Mouse (Mus musculus): ENCODE results near the gene Gm9857. TPM values are rescaled to one million over a fixed set of nuclear protein-coding genes. Genes with fewer than 3 reads are reported as not detected.

Gene Gm9857
- polyA plus RNA-seq, 1 experiment from 2014 or later, result not detected

GRCm38 (mm10) chr3:108920442-108921070 is 19.7 kb downstream of the Gm9857 start:
- WGBS, result 90% methylated on average over 3 of the region's 3 CpGs
- ATAC-seq (ENCODE audit: insufficient number of reproducible peaks, low FRiP score, low TSS enrichment, low read depth), result no peak

GRCm38 (mm10) chr3:108918852-108919251 is 21.4 kb downstream of the Gm9857 start:
- no peaks in the 10 kb centered on the region for H3K4me1 ChIP-seq
- no peaks in the 10 kb centered on the region for H3K36me3 ChIP-seq
- H3K4me3 ChIP-seq, result no peak overlapping the region
- no peaks in the 10 kb centered on the region for H3K27me3 ChIP-seq
- WGBS, result 92% methylated on average over 1 of the region's 1 CpGs
- no peaks in the 10 kb centered on the region for H3K9me3 ChIP-seq
- no peak for ATAC-seq (ENCODE audit: insufficient number of reproducible peaks, low FRiP score, low TSS enrichment, low read depth)
- H3K9ac ChIP-seq, result no peak overlapping the region
- H3K4me2 ChIP-seq, result no peak overlapping the region
- no peak overlapping the region for H3K27ac ChIP-seq

More at GRCm38 (mm10) chr3:108920442-108921070, 19.7 kb downstream of the Gm9857 start:
- Histone ChIP-seq H3K36me3 (no peaks in the 10 kb centered on the region), H3K4me2 (no peak overlapping the region), H3K9ac (no peak overlapping the region), H3K27me3 (no peaks in the 10 kb centered on the region), H3K4me1 (no peaks in the 10 kb centered on the region), H3K27ac (no peak overlapping the region), H3K9me3 (no peaks in the 10 kb centered on the region), H3K4me3 (no peak overlapping the region)

- Histone ChIP-seq H3K9me3 (no peaks in the 10 kb centered on the region), H3K27me3 (no peaks in the 10 kb centered on the region), H3K4me3 (no peak overlapping the region), H3K27ac (no peak overlapping the region), H3K4me1 (no peaks in the 10 kb centered on the region), H3K9ac (no peak overlapping the region), H3K4me2 (no peak overlapping the region), H3K36me3 (no peaks in the 10 kb centered on the region)
- WGBS, result 66% methylated on average over 3 of the region's 3 CpGs
- ATAC-seq (ENCODE audit: insufficient number of reproducible peaks, low FRiP score, low TSS enrichment, low read depth), result no peak
Measured at GRCm38 (mm10) chr3:108917986-108918385, 22.3 kb downstream of the Gm9857 start.

GRCm38 (mm10) chr3:108916857-108917256 is 23.4 kb downstream of the Gm9857 start:
- H3K4me2 ChIP-seq, result no peak overlapping the region
- H3K36me3 ChIP-seq, result no peaks in the 10 kb centered on the region
- H3K9ac ChIP-seq, result no peak overlapping the region
- no peak overlapping the region for H3K27ac ChIP-seq
- H3K9me3 ChIP-seq, result no peaks in the 10 kb centered on the region
- WGBS, result 43% methylated on average over 4 of the region's 4 CpGs
- H3K27me3 ChIP-seq, result no peaks in the 10 kb centered on the region
- H3K4me1 ChIP-seq, result peaks cover 4% of the 10 kb centered on the region; the same call in 1 of the 2 replicates
- no peak for ATAC-seq (ENCODE audit: insufficient number of reproducible peaks, low FRiP score, low TSS enrichment, low read depth)
- no peak overlapping the region for H3K4me3 ChIP-seq

GRCm38 (mm10) chr3:108915999-108916398 is 24.2 kb downstream of the Gm9857 start:
- 72% methylated on average over 1 of the region's 1 CpGs for WGBS

GRCm38 (mm10) chr3:108911548-108912413 is 28.5 kb downstream of the Gm9857 start, which contains the start of gene Prpf38b:
Prpf38b (minus strand) TSS chr3:108911727.
- Histone ChIP-seq H3K9me3 (no peaks in the 10 kb centered on the region), H3K9ac (peak within 1 kb of the TSS; percentile 90), H3K36me3 (peaks cover 10% of the 10 kb centered on the region), H3K4me1 (peaks cover 14% of the 10 kb centered on the region), H3K4me2 (peak within 1 kb of the TSS; percentile 86), H3K27me3 (no peaks in the 10 kb centered on the region), H3K4me3 (peak within 1 kb of the TSS; percentile 96), H3K27ac (peak within 1 kb of the TSS; percentile 100)
- ATAC-seq (ENCODE audit: insufficient number of reproducible peaks, low FRiP score, low TSS enrichment, low read depth), result peak; percentile 99
- WGBS, result under 1% methylated on average over 53 of the region's 53 CpGs

More at GRCm38 (mm10) chr3:108915999-108916398, 24.2 kb downstream of the Gm9857 start:
- H3K4me1 ChIP-seq, result peaks cover 4% of the 10 kb centered on the region; the same call in 1 of the 2 replicates
- no peak overlapping the region for H3K4me2 ChIP-seq
- ATAC-seq (ENCODE audit: insufficient number of reproducible peaks, low FRiP score, low TSS enrichment, low read depth), result no peak
- no peak overlapping the region for H3K9ac ChIP-seq
- H3K27ac ChIP-seq, result no peak overlapping the region
- H3K36me3 ChIP-seq, result no peaks in the 10 kb centered on the region
- no peak overlapping the region for H3K4me3 ChIP-seq
- H3K27me3 ChIP-seq, result no peaks in the 10 kb centered on the region
- no peaks in the 10 kb centered on the region for H3K9me3 ChIP-seq

- Histone ChIP-seq H3K27ac (peak overlapping the region; percentile 100), H3K9me3 (no peaks in the 10 kb centered on the region), H3K9ac (peak overlapping the region; percentile 90), H3K4me2 (peak overlapping the region; percentile 86), H3K27me3 (no peaks in the 10 kb centered on the region), H3K36me3 (peaks cover 10% of the 10 kb centered on the region), H3K4me1 (peaks cover 14% of the 10 kb centered on the region), H3K4me3 (peak overlapping the region; percentile 96)
- ATAC-seq (ENCODE audit: insufficient number of reproducible peaks, low FRiP score, low TSS enrichment, low read depth), result peak; percentile 86
- under 1% methylated on average over 44 of the region's 44 CpGs for WGBS
Measured at GRCm38 (mm10) chr3:108911081-108911547, 29.1 kb downstream of the Gm9857 start.

- Histone ChIP-seq H3K27ac (peak overlapping the region; percentile 100), H3K4me1 (peaks cover 14% of the 10 kb centered on the region), H3K9me3 (no peaks in the 10 kb centered on the region), H3K4me2 (peak overlapping the region; percentile 86), H3K9ac (peak overlapping the region; percentile 90), H3K36me3 (peaks cover 14% of the 10 kb centered on the region), H3K4me3 (peak overlapping the region; percentile 96), H3K27me3 (no peaks in the 10 kb centered on the region)
- no peak for ATAC-seq (ENCODE audit: insufficient number of reproducible peaks, low FRiP score, low TSS enrichment, low read depth)
- 1% methylated on average over 31 of the region's 32 CpGs for WGBS
Measured at GRCm38 (mm10) chr3:108910303-108911080, 29.8 kb downstream of the Gm9857 start.

GRCm38 (mm10) chr3:108902934-108903333 is 37.3 kb downstream of the Gm9857 start:
- no peak for ATAC-seq (ENCODE audit: insufficient number of reproducible peaks, low FRiP score, low TSS enrichment, low read depth)
- Histone ChIP-seq H3K9ac (no peak overlapping the region), H3K4me1 (no peaks in the 10 kb centered on the region), H3K27me3 (no peaks in the 10 kb centered on the region), H3K27ac (no peak overlapping the region), H3K9me3 (no peaks in the 10 kb centered on the region), H3K4me3 (no peak overlapping the region), H3K4me2 (no peak overlapping the region), H3K36me3 (peaks cover 35% of the 10 kb centered on the region)
- 81% methylated on average over 6 of the region's 6 CpGs for WGBS

- Histone ChIP-seq H3K4me2 (no peak overlapping the region), H3K4me3 (no peak overlapping the region), H3K4me1 (no peaks in the 10 kb centered on the region), H3K27ac (no peak overlapping the region), H3K9ac (no peak overlapping the region), H3K36me3 (peaks cover 32% of the 10 kb centered on the region), H3K9me3 (no peaks in the 10 kb centered on the region), H3K27me3 (no peaks in the 10 kb centered on the region)
- WGBS, result 58% methylated on average over 2 of the region's 2 CpGs
- ATAC-seq (ENCODE audit: insufficient number of reproducible peaks, low FRiP score, low TSS enrichment, low read depth), result no peak
Measured at GRCm38 (mm10) chr3:108902038-108902437, 38.2 kb downstream of the Gm9857 start.

- WGBS, result 71% methylated on average over 5 of the region's 5 CpGs
- Histone ChIP-seq H3K9ac (no peak overlapping the region), H3K4me1 (no peaks in the 10 kb centered on the region), H3K4me3 (no peak overlapping the region), H3K27me3 (no peaks in the 10 kb centered on the region), H3K27ac (no peak overlapping the region; the same call in 1 of the 2 replicates), H3K36me3 (peaks cover 28% of the 10 kb centered on the region), H3K4me2 (no peak overlapping the region), H3K9me3 (no peaks in the 10 kb centered on the region)
- ATAC-seq (ENCODE audit: insufficient number of reproducible peaks, low FRiP score, low TSS enrichment, low read depth), result no peak
Measured at GRCm38 (mm10) chr3:108900681-108901080, 39.6 kb downstream of the Gm9857 start.
